Mouse (Mus musculus) ES-E14 (cell line): ENCODE data around the gene Nodal. TPM values are rescaled to one million over a fixed set of nuclear protein-coding genes. Genes with fewer than 3 reads are reported as not detected.

ENCODE experiments used
- DNase-seq: peaks from one replicate; pipeline ENCODE4 v3.0.0-alpha.2; 2013; ENCODE audit warnings: low read depth, low spot score
- H3K27ac ChIP-seq: 2 replicates; pipeline ENCODE4 v1.5.1; 2012; ENCODE audit warnings: low read depth, mild to moderate bottlenecking, low read length, moderate library complexity, mixed read lengths; ENCODE audit not compliant: poor library complexity, insufficient read depth, severe bottlenecking
- H3K36me3 ChIP-seq: 2 replicates; pipeline ENCODE4 v1.6.1; 2012; ENCODE audit warnings: mild to moderate bottlenecking, low read length, moderate library complexity, mixed read lengths; ENCODE audit not compliant: control insufficient read depth, poor library complexity, insufficient read depth, severe bottlenecking
- H3K4me1 ChIP-seq, 2 experiments: fragments of 150-350 bp in 1 of 2; sonication (generic) in 1 of 2; 2 replicates each; pipeline ENCODE4 v1.6.1; 2012; ENCODE audit warnings: low read length in 2 of 2, mild to moderate bottlenecking in 1 of 2, mixed read lengths in 1 of 2; ENCODE audit not compliant: control insufficient read depth in 2 of 2, insufficient read depth in 2 of 2, poor library complexity in 1 of 2
- H3K4me3 ChIP-seq, 2 experiments: fragments of 150-350 bp in 1 of 2; sonication (generic) in 1 of 2; 2 replicates each; pipeline ENCODE4 v1.5.1; 2012; ENCODE audit warnings: low read length in 2 of 2, low read depth in 1 of 2, mild to moderate bottlenecking in 1 of 2, mixed read lengths in 1 of 2; ENCODE audit not compliant: insufficient read depth in 1 of 2, poor library complexity in 1 of 2, severe bottlenecking in 1 of 2
- H3K9ac ChIP-seq: 2 replicates; pipeline ENCODE4 v1.6.1; 2012; ENCODE audit warnings: low read depth, mild to moderate bottlenecking, low read length, mixed read lengths; ENCODE audit not compliant: poor library complexity, insufficient read depth, severe bottlenecking
- H3K9me3 ChIP-seq: fragments of 150-350 bp; sonication (generic); 2 replicates; pipeline ENCODE4 v1.6.1; 2012; ENCODE audit warnings: low read depth, mild to moderate bottlenecking, low read length; ENCODE audit not compliant: control insufficient read depth, insufficient read depth
- CHD2 ChIP-seq: IDR thresholded peaks from 2 replicates; pipeline ENCODE4 v1.6.1; 2014; ENCODE audit warnings: mild to moderate bottlenecking, low read depth, low read length, inconsistent platforms
- HCFC1 ChIP-seq: IDR thresholded peaks from 2 replicates; pipeline ENCODE4 v1.6.1; 2012; ENCODE audit warnings: low read length, inconsistent platforms, borderline replicate concordance; ENCODE audit not compliant: insufficient read depth
- MAFK ChIP-seq: IDR thresholded peaks from 2 replicates; pipeline ENCODE4 v1.6.1; 2014; ENCODE audit warnings: mild to moderate bottlenecking, low read depth, low read length, inconsistent platforms; ENCODE audit not compliant: insufficient read depth
- ZC3H11A ChIP-seq: IDR thresholded peaks from 2 replicates; pipeline ENCODE4 v1.6.1; 2012; ENCODE audit warnings: low read depth, mild to moderate bottlenecking, inconsistent platforms, low read length, borderline replicate concordance
- ZNF384 ChIP-seq: IDR thresholded peaks from 2 replicates; pipeline ENCODE4 v1.6.1; 2012; ENCODE audit warnings: low read depth, low read length, inconsistent platforms
- in situ Hi-C, 2 experiments: fragments of 600-800 bp; cut with MboI; formaldehyde crosslinking; loops; one replicate each; pipeline ENCODE4 v1.15.1; 2025; ENCODE audit warnings: low sequenced_read_pairs in 2 of 2, inconsistent platforms in 1 of 2; ENCODE audit not compliant: unreplicated experiment in 2 of 2
- total RNA-seq: library from RNA; depleted of rRNA; stranded (reverse); fragments of 300-350 nt; gene quantifications from 2 replicates; pipeline ENCODE4 v1.2.3, GENCODE M21; 2012; rRNA removed

The Nodal gene
- total RNA-seq, 1 experiment, result 164 TPM

GRCm38 (mm10) chr10:61474344-61474743 is 56.6 kb downstream of the Nodal start:
- Histone ChIP-seq H3K4me1 (no peaks in the 10 kb centered on the region; a peak in 1 of 4 replicates), H3K9me3 (no peaks in the 10 kb centered on the region), H3K9ac (no peak overlapping the region), H3K4me3 (no peak overlapping the region), H3K36me3 (no peaks in the 10 kb centered on the region), H3K27ac (no peak overlapping the region)
- DNase-seq, result no peak
- in situ Hi-C loops, result no loop called here
- TF ChIP-seq HCFC1, result no peak
- TF ChIP-seq MAFK, result no peak
- TF ChIP-seq ZNF384, result no peak
- TF ChIP-seq ZC3H11A, result no peak
- TF ChIP-seq CHD2, result no peak

Other genes starting within 250 kb of the Nodal start
- gene Tbata, start 246.0 kb upstream of the Nodal start, total RNA-seq, result not detected in 2 replicates
- gene Adamts14, start 144.5 kb upstream of the Nodal start, total RNA-seq, result 7.4 and 22.9 TPM in 2 replicates
- not detected in 2 replicates for gene Prf1, start 120.1 kb upstream of the Nodal start, total RNA-seq
- 102 and 216 TPM in 2 replicates for gene Pald1, start 34.4 kb upstream of the Nodal start, total RNA-seq
- 27.0 and 32.3 TPM in 2 replicates for gene Eif4ebp2, start 34.7 kb downstream of the Nodal start, total RNA-seq
- gene Lrrc20, start 57.8 kb downstream of the Nodal start, total RNA-seq, result 1.9 and 2.1 TPM in 2 replicates
- gene Npffr1, start 177.5 kb downstream of the Nodal start, total RNA-seq, result 0.16 and 0.18 TPM in 2 replicates
- gene Ppa1, start 230.6 kb downstream of the Nodal start, total RNA-seq, result 165 and 262 TPM in 2 replicates